Mouse (Mus musculus): ENCODE results near the gene D930048N14Rik.

DNA sequence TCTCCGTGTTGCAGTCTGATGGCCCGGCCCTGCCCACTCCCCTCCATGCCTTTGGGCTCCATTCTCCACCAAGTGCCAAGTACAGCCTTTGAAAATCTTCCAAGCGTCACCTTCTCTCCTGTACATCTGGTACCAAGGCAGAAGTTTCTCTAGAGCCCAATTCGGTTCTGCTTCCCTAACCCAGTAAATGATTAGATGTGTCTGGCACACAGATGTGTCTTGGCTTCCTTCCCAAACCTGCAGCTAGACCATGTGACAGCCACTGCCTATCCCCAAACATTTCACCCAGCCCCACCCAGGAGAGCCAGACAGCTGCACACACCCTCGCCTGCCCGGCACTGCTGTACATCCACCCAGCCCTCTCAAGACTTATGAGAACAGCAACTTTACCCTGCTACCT, 8.0 kb downstream of the D930048N14Rik start:
- TF ChIP-seq MAX (IDR thresholded peaks at IDR 0.05) = no peak
- no peak for TF ChIP-seq CTCF (IDR thresholded peaks at IDR 0.05; ENCODE audit: control insufficient read depth, insufficient read depth, insufficient read length)
- peak; percentile 42 for TF ChIP-seq USF1 (IDR thresholded peaks at IDR 0.05; ENCODE audit: low read depth)
